Mouse (Mus musculus): Measurements from ENCODE around the gene Elavl2.

The Elavl2 gene

DNA sequence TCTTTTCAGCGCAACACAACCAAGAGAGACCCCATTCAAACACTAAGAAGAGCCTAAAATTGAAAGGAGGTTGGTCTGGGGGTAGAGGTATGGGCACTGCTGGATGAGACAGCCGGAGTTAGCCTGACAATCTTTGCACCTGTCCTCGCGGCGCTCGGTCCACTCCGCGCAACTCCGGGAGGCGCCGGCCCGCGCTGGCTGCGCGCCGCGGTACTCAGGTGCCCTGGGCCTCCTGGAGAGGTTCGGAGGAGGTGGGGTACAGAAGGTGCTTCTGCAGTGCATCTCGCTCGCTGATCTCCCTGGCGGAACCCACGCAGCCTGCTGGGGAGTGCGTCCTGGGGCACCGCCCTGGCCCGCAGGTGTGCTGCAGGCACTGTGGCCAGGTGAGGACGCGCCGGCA is at the start of gene Elavl2:
Gene Elavl2, minus strand, starts transcription at position 363 of the 400 bp plus-strand sequence.
- DNase-seq (ENCODE audit: extremely low spot score, low spot score) = peak; percentile 23

DNA sequence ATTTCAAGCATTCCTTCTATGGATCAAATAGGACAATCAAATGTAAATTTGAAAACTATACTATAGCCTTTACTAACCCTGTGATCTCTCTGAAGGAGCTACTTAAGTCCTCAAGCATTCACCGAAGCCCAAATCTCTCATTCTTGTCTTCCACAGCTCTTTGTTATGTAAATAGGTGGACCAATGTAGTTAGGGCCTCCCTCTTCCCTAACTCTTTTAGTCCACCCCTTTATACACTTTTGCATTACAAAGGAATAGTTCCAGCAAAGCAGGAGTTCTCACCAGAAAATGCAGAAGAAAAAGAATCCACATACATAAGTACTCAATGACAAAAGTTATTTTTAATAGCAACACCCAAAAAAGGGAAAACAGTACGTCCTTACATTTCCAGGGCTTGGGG is 47.3 kb upstream of the Elavl2 start:
- DNase-seq (ENCODE audit: extremely low spot score, low spot score) = no peak

DNA sequence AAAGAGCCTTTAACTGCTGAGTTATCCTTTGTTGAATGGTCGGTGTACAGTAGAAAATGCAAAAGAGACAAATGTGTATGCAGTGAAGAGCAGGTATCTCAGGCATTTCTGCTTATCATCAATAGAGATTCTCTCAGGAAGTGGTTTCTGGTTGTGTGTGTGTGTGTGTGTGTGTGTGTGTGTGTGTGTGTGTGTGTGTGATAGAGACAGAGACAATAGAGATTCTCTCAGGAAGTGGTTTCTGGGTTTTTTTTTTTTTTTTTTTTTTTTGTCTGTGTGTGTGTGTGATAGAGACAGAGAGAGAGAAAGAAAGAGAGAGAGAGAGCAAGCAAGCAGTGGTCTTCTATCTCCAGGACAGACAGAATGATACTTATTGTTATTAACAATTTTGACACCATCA is 15.0 kb upstream of the Elavl2 start:
- DNase-seq (ENCODE audit: extremely low spot score, low spot score) = no peak

DNA sequence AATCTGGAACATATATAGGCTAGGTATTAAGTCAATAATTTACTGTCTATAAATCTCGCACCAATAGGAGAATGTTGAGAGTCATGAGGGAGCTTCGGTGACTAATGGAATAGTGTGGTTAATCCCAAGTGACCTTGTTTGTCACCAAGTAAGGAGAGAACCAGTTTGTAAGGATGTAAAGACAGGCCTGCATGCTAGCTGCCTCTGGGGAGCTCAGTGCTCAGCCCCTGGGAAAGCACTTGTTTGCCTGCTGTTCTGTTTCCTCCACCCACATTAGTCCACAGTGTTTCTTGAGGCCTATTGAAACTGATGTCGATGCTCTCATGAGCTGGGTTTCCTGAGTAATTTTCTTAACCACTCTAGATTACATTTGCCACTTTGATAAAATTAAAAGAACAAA is 4.5 kb upstream of the Elavl2 start:
- no peak for DNase-seq (ENCODE audit: extremely low spot score, low spot score)

DNA sequence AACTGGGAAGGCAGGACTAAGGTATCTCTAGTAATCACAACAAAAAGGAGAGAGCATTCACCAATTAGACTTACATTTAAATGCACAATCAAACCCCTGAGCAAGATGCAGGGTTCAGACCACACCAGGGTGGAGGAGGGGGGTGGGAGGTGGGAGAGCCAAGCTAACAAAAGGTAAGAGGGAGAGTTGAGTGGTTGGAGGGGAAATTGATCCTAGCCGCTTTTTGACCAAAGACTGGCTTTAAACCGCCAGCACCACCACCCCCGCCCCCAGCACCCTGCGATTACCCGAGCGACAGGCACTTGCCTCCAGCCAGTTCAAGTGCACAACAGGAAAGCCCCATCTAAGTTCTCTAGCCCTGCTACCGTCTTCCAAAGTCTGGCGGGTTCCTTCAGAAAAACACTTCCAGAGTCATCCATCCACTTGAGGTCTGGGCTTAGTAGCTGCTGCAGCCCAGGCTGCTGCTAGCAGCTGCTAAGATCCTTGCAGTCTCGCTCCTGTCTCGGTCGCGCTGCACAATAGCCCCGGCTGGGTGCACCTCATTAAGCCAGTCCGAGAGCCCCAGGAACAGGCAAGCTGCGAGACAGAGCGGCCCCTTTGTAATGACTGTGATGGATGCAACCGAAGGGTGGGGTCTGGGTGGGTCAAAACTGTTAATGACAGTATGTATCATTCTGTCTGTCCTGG is 932 bp downstream of the Elavl2 start:
- DNase-seq (ENCODE audit: extremely low spot score, low spot score) = peak; percentile 72

DNA sequence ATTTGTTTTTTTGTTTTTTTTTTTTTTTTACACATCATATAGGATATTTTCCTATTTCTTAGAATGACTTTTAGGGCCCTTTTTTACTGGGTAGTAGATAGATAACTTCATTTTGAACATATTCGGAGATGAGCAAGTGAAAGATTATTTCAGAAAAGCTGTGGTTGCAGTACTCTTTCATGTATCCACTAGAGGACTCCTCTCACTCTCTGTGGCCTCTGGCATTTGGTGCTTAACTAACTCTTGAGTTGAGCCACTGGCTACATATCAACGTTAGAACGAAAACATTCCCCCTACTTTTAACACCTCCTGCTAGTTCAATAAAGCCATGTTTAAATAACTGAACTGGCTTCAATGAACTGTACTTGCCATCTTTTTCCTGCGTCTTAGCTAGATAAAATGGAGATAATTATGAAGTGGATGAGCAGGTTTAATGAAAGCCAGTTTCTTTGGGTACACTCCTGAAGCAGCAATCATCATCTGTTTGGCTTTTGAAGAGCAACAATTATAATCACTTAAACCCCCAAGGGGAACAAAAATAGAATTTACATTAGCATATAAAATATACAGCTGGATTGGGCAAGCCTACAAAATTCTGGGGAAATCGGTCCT is 8.5 kb downstream of the Elavl2 start:
- no peak for DNase-seq (ENCODE audit: extremely low spot score, low spot score)

DNA sequence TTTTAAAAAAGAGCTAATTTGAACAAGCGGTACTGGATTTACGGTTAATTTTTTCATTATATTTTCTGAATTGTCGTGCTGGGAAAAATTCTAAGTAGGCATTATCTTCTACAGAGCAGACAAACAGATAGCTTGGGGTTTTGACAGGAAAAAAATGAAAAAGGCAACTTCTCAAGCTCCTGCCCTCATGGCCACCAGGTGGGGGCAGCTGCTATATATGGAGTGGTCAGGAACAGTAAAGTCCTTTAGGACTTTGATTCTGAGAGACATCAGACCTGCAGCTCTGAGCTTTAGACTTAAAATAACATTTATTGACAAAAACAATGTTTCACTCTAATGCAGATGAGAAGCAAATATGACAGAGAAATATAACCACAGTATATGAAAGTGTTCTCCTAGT is 12.9 kb downstream of the Elavl2 start:
- DNase-seq (ENCODE audit: extremely low spot score, low spot score) = no peak

DNA sequence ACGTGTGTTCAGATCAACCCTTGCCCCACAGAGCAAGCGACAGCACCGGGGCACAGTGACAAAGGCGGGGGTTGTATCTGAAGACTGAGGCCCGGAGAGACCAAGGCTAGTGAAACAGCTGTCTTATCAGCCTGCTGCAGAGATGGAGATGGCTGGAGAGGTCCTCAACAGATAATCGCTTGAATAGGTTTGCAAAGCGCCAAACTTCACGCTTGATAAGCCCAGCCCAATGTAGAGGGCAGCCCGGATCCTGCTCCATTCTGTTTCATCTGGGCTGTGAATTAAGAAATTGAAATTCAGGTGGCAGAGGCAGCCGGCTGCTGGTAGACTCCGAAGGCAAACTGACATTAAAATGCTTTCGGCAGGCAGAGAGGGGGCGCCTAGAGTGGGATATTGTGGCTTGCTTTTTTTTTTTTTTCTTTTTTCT is 19.4 kb downstream of the Elavl2 start:
- peak; percentile 32 for DNase-seq (ENCODE audit: extremely low spot score, low spot score)

DNA sequence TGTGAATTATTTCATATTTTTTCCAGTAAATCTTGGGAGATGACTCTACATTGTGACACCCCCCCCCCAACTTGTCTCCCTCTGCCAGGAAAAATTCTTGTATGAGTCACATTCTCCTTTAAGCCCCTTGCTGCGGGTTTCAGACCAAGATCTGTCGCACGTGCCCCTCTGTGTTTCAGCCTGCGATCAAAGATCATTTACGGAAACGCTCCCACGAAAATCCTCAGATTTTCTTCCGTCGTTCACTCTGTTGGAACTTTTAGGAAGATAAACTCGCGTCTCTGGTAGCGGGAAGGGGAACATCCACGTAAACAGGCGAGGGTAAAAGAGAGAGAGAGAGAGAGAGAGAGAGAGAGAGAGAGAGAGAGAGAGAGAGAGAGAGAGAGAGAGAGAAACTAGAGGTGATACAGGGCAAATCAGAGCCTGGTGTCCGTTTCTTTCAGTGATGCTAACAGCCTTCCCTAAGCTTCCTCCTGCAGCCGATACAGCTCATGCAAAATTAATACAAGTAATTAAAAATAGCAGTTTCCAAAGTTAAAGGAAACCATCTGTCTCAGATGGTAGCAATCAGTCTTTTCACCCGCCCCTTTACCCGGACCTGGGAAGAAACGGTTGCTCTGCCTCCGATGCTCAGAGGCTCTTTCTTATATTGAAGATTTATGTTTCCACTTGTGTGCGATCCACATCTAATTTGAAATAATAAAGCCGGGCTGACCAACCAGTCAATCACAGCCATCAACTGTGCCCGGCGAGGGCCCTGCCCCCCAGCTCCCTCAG is 20.1 kb downstream of the Elavl2 start:
- DNase-seq (ENCODE audit: extremely low spot score, low spot score) = no peak

DNA sequence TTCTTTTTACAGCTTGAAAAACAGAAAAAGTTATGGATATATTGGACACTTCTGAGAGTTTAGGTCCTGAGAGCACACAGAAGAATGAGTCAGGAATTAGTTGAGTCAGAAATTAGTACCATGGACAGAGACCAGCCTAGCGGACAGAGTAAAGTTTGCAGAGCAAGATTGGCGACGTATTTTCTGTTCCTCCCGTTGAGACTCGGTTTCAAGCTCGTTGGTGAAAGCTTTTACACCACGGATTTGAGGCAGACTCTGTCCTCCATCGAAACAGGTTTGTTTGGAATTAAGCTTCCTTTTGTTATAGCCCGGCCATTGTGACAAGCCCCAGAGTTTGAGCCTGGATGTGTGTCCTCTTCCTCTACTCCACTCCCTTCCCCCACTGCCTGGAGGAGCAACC is 21.0 kb downstream of the Elavl2 start:
- DNase-seq (ENCODE audit: extremely low spot score, low spot score) = peak; percentile 29

DNA sequence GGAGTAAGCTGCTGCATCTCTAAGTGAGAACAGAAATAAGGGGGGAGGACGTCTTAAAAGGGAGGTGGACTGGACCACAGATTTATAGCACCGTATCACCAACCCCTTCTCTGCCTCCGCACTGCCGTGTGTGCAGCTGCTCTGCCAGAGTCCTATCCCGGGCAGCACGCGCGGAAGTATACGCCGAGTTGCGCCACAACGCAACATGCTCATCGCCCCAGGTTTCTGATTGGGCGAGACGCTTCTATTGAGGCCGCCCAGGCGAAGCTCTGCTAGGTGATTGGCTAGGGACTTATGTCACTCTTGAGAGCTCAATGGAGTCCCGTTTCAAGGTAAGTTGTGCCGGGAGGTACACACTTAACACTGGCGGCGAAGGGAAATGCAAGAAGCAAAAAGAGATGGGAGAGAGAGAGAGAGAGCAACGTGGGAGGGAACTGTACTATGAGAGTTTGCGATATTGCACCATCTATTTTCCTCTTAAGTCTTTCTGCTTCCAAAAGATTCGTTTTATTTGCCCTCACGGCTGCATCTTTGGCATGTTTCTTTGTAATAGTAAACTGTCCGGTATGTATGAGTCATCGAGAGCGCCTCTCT is 24.2 kb downstream of the Elavl2 start:
- peak; percentile 93 for DNase-seq (ENCODE audit: extremely low spot score, low spot score)

DNA sequence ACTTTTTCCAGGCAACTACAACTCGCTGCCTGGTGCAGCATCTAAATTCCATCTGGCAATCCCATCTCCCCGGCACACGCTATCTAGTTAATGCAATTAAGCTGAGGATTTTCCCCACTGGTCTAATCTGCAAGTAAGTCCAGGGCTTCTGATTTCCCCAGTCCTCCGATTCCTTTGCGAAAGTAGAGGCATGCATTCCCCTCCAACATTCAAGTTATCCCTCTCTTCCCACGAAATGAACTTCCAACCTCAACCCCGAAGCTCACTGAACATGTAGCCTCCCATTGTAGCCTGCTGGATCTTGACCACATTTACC is 25.3 kb downstream of the Elavl2 start:
- peak; percentile 55 for DNase-seq (ENCODE audit: extremely low spot score, low spot score)

DNA sequence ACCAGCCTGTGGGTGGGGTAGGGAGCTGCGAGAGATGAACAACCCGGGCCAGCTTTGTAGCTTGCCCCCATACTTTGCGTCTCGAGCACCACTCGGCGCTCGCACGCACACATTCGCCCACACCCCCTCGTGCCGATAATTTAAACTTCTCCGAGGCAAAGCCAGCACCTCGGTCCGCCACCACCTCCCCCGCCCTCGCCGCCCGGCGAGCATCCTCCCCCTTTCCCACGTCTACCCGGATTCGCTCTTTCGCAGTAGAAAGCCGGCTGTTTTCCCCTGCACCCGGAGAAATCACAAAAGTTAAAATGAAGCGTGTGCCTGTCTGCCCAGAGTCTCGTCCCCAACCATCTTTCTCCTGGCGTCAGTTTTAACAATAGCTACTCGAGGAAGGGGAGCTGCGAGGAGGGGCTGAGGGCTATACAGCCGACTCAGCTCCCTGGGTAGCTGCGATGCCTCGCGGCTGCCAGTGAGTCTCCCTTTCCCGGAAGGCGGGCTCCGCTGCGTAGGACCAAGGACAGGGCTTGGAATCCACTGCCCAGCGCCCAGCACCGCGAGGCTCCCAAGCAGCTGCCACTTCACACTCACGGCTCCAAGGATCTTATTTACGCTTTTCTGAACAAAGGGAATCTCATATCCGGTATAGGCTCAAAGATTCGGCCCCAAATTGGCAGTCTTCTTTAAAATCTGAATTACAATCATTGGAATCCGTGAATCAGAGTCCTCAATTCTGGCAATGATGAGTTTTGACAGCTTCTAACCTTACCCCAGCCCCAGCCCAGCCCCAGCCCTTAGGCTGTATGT is 25.8 kb downstream of the Elavl2 start:
- peak; percentile 71 for DNase-seq (ENCODE audit: extremely low spot score, low spot score)

DNA sequence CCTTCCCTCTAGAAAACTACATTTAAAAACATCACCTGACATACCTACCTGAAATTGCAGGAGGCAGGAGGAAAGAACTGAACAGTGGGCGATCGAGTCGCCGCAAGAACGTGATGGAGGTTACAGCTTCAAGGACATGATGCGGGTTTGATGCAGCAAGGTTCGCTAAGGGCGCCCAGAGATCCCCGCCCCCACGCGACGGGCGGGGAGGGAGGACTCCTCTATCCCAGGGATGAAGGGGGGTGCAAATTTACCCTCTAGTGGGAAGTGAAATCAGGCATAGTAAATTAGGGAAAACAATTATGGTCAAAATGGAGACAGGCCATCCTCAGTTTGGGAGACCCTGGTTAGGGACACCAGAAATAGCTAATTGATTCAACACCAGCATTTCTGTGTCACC is 27.7 kb downstream of the Elavl2 start:
- no peak for DNase-seq (ENCODE audit: extremely low spot score, low spot score)

DNA sequence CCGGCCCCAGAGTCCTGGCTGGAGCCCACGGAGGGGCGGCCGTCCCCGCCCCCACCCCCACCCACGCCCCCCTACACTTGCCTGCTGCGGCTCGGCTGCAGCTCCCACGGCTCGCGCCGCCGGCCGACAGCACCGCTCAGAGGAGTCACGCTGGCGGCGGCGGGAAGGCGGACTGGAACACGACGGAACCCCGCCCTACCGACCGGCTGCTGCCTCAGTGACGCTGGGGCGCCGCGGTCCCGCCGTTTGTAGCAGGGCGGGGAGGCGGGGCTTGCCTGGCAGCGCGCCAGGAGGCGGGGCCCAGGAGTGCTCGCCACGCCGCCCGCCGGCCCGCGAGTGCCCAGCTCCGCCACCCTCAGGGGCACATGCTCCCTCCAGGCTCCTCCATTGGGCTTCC is 28.8 kb downstream of the Elavl2 start:
- DNase-seq (ENCODE audit: extremely low spot score, low spot score) = peak; percentile 80

DNA sequence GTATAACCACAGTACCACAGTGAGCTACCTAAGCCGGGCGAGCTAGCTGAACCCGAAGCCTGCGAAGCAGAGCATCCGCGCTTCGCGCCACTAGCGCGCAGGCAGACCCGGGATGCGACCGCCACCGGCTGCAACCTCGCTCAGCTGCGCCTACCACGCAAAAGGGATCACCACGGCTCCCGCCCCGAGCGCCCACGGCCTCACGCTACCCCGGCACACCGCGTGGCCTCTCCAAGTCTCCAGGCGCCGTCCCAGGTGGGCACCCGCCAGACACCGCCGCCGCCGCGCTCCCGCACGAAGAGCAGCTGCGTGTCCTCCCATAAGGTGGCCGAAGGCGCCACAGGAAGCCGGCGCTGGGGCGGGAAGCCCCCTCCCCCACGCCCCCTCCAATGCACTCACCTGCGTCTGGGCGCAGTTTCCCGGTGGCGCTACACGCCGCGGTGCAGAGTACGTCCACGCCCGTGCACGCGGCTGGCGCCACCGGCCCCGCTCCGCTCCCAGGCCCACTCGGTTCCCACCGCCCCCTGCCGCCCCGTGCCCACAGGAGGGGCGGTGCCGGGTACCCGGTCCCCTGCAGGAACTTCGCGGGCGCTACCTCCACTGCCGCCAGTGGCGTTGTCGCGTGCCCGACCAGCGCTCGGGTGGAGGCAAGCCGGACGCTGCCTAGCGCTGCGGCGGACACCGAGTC is 29.3 kb downstream of the Elavl2 start:
- DNase-seq (ENCODE audit: extremely low spot score, low spot score) = peak; percentile 55

DNA sequence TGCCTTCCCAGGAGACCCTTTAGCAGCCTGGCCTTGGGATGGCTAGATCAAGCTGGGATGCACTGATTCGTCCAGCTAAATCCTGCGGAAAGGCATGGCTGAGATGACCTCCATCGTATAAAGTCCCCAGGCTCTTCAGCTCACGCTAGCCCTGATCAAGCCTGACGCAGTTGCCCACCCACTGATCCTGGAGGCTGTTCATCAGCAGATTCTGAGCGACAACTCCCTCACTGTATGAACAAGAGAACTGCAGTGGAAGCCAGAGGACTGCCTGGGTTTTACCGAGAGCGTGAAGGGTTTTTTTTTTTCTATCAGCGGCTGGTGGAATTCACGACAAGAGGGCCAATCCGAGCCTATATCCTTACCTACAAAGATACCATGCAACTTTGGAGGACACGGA is 35.3 kb downstream of the Elavl2 start:
- no peak for DNase-seq (ENCODE audit: extremely low spot score, low spot score)

DNA sequence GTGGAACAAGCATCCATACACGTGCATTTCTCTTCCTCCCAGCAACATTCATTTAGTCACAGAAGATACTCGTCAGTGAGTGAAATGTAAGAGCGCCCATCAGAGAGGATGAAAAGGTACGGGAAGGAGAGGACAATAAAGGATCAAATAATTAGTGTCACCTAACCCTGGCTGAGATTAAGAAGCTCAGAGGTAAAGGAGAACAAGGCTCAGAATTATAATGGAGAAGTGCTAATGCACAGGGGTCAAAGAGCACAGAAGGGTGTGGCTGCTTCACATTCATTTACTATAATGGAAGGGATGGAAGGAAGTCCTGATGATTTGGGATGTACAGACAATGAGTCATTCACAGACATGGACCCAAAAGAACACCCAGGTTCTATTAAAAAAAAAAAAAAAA is 36.6 kb downstream of the Elavl2 start:
- DNase-seq (ENCODE audit: extremely low spot score, low spot score) = no peak

DNA sequence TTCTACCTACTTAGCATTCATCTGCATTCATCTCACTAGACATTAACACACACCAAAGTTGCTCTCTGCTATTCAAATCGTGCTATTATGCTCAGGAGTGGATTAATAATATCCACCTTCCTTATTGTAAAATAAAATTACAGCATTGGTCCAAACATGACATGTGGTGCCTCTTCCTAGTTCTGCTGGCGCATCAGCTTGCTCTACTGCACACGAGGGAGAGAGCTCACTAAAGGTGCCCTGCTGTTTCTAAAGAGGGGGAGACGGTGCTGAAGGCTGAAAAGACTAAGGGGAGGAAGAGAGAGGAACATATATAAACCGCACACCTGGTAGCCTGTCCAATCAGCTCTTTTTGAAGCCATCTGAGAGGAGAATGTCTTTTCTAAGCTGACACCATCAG is 38.1 kb downstream of the Elavl2 start:
- no peak for DNase-seq (ENCODE audit: extremely low spot score, low spot score)

DNA sequence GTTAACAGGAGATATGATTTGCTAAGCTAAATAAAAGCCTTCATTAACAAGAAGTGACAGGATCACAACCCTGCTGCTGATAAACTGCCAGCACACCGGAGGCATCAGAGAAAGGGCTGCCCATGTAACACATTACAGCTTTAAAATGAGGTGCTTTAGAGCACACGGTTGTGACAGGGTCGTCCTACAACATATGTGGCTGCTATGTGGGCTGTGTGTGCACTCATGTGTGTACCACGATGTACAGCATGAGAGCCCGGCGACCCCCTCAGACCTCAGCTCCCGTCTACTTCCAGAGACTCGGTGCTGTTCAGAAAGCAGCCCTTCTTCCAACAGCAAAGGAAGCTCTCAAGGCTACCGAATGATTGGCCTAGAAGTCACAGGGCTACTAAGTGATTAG is 47.4 kb downstream of the Elavl2 start:
- DNase-seq (ENCODE audit: extremely low spot score, low spot score) = no peak

DNA sequence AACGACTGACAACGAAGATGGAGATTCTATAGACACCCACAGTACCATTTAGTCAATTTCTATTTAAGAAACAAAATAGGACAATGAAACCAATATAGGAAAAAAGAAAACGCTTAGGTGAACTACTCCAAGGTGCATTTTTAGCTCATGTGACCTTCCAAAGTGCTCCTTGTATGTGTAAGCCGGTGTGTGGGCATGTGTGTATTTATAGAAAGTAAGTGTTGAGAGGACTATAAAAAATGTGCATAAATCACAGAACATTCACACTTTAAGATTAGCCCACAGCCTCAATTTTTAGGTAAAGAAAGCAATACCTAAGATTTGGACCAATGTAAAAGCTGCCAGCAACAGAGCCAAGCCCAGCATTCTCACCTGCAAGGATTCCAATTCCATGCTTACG is 51.0 kb downstream of the Elavl2 start:
- no peak for DNase-seq (ENCODE audit: extremely low spot score, low spot score)

All from neural tube, embryonic 10.5 days (tissue).